Mouse (Mus musculus) small intestine, adult 2 months (tissue): ENCODE data around the gene Mettl15. TPM values are rescaled to one million over a fixed set of nuclear protein-coding genes. Genes with fewer than 3 reads are reported as not detected.

Experiments used
- H3K27ac ChIP-seq: fragments of 200-500 bp; 2 replicates; pipeline ENCODE4 v1.5.1; 2012; ENCODE audit warnings: low read depth, low read length, control low read depth, inconsistent platforms; ENCODE audit not compliant: insufficient read depth
- H3K27me3 ChIP-seq: fragments of 200-500 bp; 2 replicates; pipeline ENCODE4 v1.6.1; 2012; ENCODE audit warnings: mild to moderate bottlenecking, moderate library complexity, low read length, inconsistent platforms; ENCODE audit not compliant: control insufficient read depth, insufficient read depth
- H3K36me3 ChIP-seq: fragments of 200-500 bp; 2 replicates; pipeline ENCODE4 v1.6.1; 2012; ENCODE audit warnings: mild to moderate bottlenecking, low read length, control low read depth, inconsistent platforms; ENCODE audit not compliant: control insufficient read depth, insufficient read depth
- H3K4me1 ChIP-seq: fragments of 200-500 bp; 2 replicates; pipeline ENCODE4 v1.6.1; 2012; ENCODE audit warnings: low read length, inconsistent platforms, mixed read lengths; ENCODE audit not compliant: control insufficient read depth, insufficient read depth, insufficient read length
- H3K4me3 ChIP-seq: fragments of 200-500 bp; 2 replicates; pipeline ENCODE4 v1.5.1; 2012; ENCODE audit warnings: low read depth, mild to moderate bottlenecking, control low read depth, inconsistent platforms, low read length, moderate library complexity
- CTCF ChIP-seq: fragments of 200-500 bp; IDR thresholded peaks from 2 replicates; pipeline ENCODE4 v1.5.1; 2012; ENCODE audit warnings: low read depth, mild to moderate bottlenecking, control low read depth, inconsistent platforms, low read length, moderate library complexity, mixed read lengths; ENCODE audit not compliant: insufficient replicate concordance, insufficient read length; ENCODE audit errors: extremely low read depth
- POLR2A ChIP-seq: fragments of 200-500 bp; IDR thresholded peaks from 2 replicates; pipeline ENCODE4 v1.6.1; 2012; ENCODE audit warnings: low read depth, mild to moderate bottlenecking, control low read depth, inconsistent platforms, low read length, moderate library complexity
- WGBS: fragments of 180-500 bp; shearing (Covaris S2); methylation state at CpG from one replicate; pipeline ENCODE4 v1.1.7; 2018; 5-methylcytosine and 5-hydroxymethylcytosine counted together
- polyA plus RNA-seq: library from polyadenylated mRNA; depleted of rRNA; stranded (reverse); fragments of >200 nt; gene quantifications from 2 replicates; pipeline ENCODE4 v1.2.3, GENCODE M21; 2012; rRNA removed

Gene Mettl15
- polyA plus RNA-seq: 0.41 and 0.62 TPM in 2 replicates

GRCm38 (mm10) chr2:109280600-109281340, at the start of gene Mettl15, which contains the start of gene Kif18a:
Gene Mettl15, minus strand, starts transcription at chr2:109280748.
Gene Kif18a, plus strand, starts transcription at chr2:109280738.
- H3K36me3 ChIP-seq: no peaks in the 10 kb centered on the region
- TF ChIP-seq POLR2A (peak; percentile 37), CTCF (no peak)
- H3K27me3 ChIP-seq: no peaks in the 10 kb centered on the region
- H3K4me3 ChIP-seq: peak within 1 kb of the TSS; percentile 85
- under 1% methylated on average over 51 of the region's 51 CpGs for WGBS
- peak within 1 kb of the TSS; percentile 9; the same call in 1 of the 2 replicates for H3K27ac ChIP-seq
- H3K4me1 ChIP-seq: peaks cover 2% of the 10 kb centered on the region; the same call in 1 of the 2 replicates

- no peak overlapping the region for H3K27ac ChIP-seq
- H3K4me1 ChIP-seq: no peaks in the 10 kb centered on the region
- H3K36me3 ChIP-seq: peaks cover 3% of the 10 kb centered on the region; the same call in 1 of the 2 replicates
- no peak overlapping the region for H3K4me3 ChIP-seq
- no peaks in the 10 kb centered on the region for H3K27me3 ChIP-seq
- WGBS: 94% methylated on average over 5 of the region's 5 CpGs
- TF ChIP-seq POLR2A (no peak), CTCF (no peak)
These were observed 30.8 kb upstream of the Mettl15 start for GRCm38 (mm10) chr2:109311369-109311768.

GRCm38 (mm10) chr2:109303638-109304037, 23.1 kb upstream of the Mettl15 start:
- no peak overlapping the region for H3K27ac ChIP-seq
- no peaks in the 10 kb centered on the region for H3K4me1 ChIP-seq
- no peak for TF ChIP-seq CTCF
- no peak for TF ChIP-seq POLR2A
- H3K27me3 ChIP-seq: no peaks in the 10 kb centered on the region
- no peak overlapping the region for H3K4me3 ChIP-seq
- H3K36me3 ChIP-seq: 0 out of 2 replicates have a peak, but pooled peaks cover 3% of the 10 kb centered on the region

- no peaks in the 10 kb centered on the region for H3K4me1 ChIP-seq
- no peak overlapping the region for H3K4me3 ChIP-seq
- no peaks in the 10 kb centered on the region for H3K27me3 ChIP-seq
- 0 out of 2 replicates have a peak, but pooled peaks cover 2% of the 10 kb centered on the region for H3K36me3 ChIP-seq
- WGBS: 91% methylated on average over 3 of the region's 3 CpGs
- H3K27ac ChIP-seq: no peak overlapping the region
- no peak for TF ChIP-seq POLR2A
- TF ChIP-seq CTCF: no peak
These were observed 21.7 kb upstream of the Mettl15 start for GRCm38 (mm10) chr2:109302234-109302633.

- Histone ChIP-seq H3K4me1 (no peaks in the 10 kb centered on the region), H3K4me3 (no peak overlapping the region), H3K36me3 (peaks cover 3% of the 10 kb centered on the region; the same call in 1 of the 2 replicates), H3K27me3 (no peaks in the 10 kb centered on the region), H3K27ac (no peak overlapping the region)
- no peak for TF ChIP-seq POLR2A
- no peak for TF ChIP-seq CTCF
- 92% methylated on average over 1 of the region's 1 CpGs for WGBS
These were observed 17.6 kb upstream of the Mettl15 start for GRCm38 (mm10) chr2:109298160-109298559.

- no peak overlapping the region for H3K4me3 ChIP-seq
- WGBS: 86% methylated on average over 5 of the region's 5 CpGs
- no peaks in the 10 kb centered on the region for H3K27me3 ChIP-seq
- peaks cover 5% of the 10 kb centered on the region; the same call in 1 of the 2 replicates for H3K36me3 ChIP-seq
- H3K27ac ChIP-seq: no peak overlapping the region
- TF ChIP-seq POLR2A (no peak), CTCF (no peak)
- H3K4me1 ChIP-seq: no peaks in the 10 kb centered on the region
These were observed 15.7 kb upstream of the Mettl15 start for GRCm38 (mm10) chr2:109296264-109296663.

- 96% methylated on average over 6 of the region's 6 CpGs for WGBS
- Histone ChIP-seq H3K27ac (no peak overlapping the region), H3K4me3 (no peak overlapping the region), H3K4me1 (no peaks in the 10 kb centered on the region), H3K36me3 (0 out of 2 replicates have a peak, but pooled peaks cover 6% of the 10 kb centered on the region), H3K27me3 (no peaks in the 10 kb centered on the region)
- TF ChIP-seq CTCF (no peak), POLR2A (no peak)
These were observed 8.8 kb upstream of the Mettl15 start for GRCm38 (mm10) chr2:109289327-109289726.
